In the genomic region with DNA sequence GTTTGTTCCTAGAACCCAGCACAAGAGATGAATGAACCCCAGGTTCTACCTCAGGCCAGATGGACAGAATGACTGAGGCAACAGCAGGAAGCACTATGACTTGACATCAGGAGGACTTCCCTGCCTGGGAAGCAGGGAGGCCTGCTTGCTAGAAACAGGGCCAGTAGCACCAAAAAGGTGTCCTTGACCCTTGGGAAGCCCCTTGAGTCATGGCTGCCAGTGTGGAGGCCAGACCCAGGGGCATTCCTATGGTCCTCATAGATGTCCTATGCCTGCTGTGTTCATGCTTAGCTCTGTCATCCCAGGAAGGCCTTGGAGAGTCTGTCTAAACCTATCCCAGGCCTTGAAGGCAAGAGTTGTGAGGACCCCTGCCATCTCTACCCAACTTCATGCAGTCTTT, we compare ENCODE assay signal across 26 mouse cellular contexts. TPM values are rescaled to one million over a fixed set of nuclear protein-coding genes. Genes with fewer than 3 reads are reported as not detected.
"Had no signal": no experiment of that assay in that cellular context is flagged by ENCODE, and none has a peak within 500 bp of the region (broad histone marks: within the 10 kb centered on the region; RNA-seq: fewer than 3 reads in every experiment).

No protein-coding gene starts in this region.

- H3K4me2 ChIP-seq: lung, embryonic 15.5 days; midbrain, embryonic 13.5 days; neural tube, embryonic 13.5 days had no signal

- H3K9ac ChIP-seq: midbrain, embryonic 13.5 days; neural tube, embryonic 13.5 days had no signal

- H3K27ac ChIP-seq: kidney, postnatal 0 days; left cerebral cortex, adult 2 months; lung, embryonic 15.5 days; midbrain, embryonic 10.5 days; midbrain, embryonic 13.5 days; neural tube, embryonic 13.5 days had no signal

- H3K4me3 ChIP-seq: left cerebral cortex, adult 2 months; lung, embryonic 15.5 days; midbrain, embryonic 10.5 days; midbrain, embryonic 13.5 days; myocyte; neural tube, embryonic 13.5 days had no signal

- H3K36me3 ChIP-seq: lung, embryonic 15.5 days had no signal

- ATAC-seq: inflammation-experienced regulatory T-cells, adult 6 months; intestine, embryonic 16.5 days; midbrain, embryonic 13.5 days; midbrain, embryonic 16.5 days had no signal

- H3K4me1 ChIP-seq: midbrain, embryonic 13.5 days; neural tube, embryonic 13.5 days had no signal

- H3K27me3 ChIP-seq: megakaryocyte, embryonic 14.5 days had no signal

- DNase-seq: kidney, adult 2 months; kidney, postnatal 36 days; layer of hippocampus, postnatal 36 days; lung, adult 18-20 months; lung, postnatal 36 days; retina, postnatal 1 day; right cerebral cortex, postnatal 25 days; thymus, adult 18-20 months; thymus, postnatal 36 days had no signal

- H3K9me3 ChIP-seq: lung, embryonic 15.5 days; megakaryocyte, embryonic 14.5 days; midbrain, embryonic 10.5 days; midbrain, embryonic 13.5 days; neural tube, embryonic 13.5 days had no signal

RNA-seq across cellular contexts. Expression of a gene that starts 9.8 kb away (rescaled TPM):
- polyA plus RNA-seq: inflammation-experienced regulatory T-cells, adult 6 months; intestine, embryonic 16.5 days; kidney, adult 2 months; kidney, embryonic 14.5 days; kidney, postnatal 0 days; limb, embryonic 11.5 days; limb, embryonic 14.5 days; lung, embryonic 15.5 days; midbrain, embryonic 10.5 days; midbrain, embryonic 13.5 days; midbrain, embryonic 16.5 days; myocyte; neural tube, embryonic 13.5 days; spleen, adult 2 months; stomach, embryonic 16.5 days; urinary bladder, adult 2 months had no signal
